Mouse (Mus musculus) hindbrain, embryonic 13.5 days (tissue): ENCODE data around the gene Lrmda. TPM values are rescaled to one million over a fixed set of nuclear protein-coding genes. Genes with fewer than 3 reads are reported as not detected.

ENCODE experiments used
- ATAC-seq: fragments of 200-750 bp; cut with Nextera tagmentation; 2 replicates; pipeline ENCODE4 v1.8.0; 2017; ENCODE audit warnings: moderate TSS enrichment; ENCODE audit not compliant: low FRiP score
- H3K27ac ChIP-seq: fragments of 300-500 bp; sonication (generic); 2 replicates; pipeline ENCODE4 v1.5.1; 2015; ENCODE audit warnings: inconsistent platforms, mild to moderate bottlenecking, moderate library complexity
- H3K27me3 ChIP-seq: fragments of 300-500 bp; sonication (generic); 2 replicates; pipeline ENCODE4 v1.6.1; 2015; ENCODE audit warnings: mild to moderate bottlenecking, inconsistent platforms
- H3K36me3 ChIP-seq: fragments of 300-500 bp; sonication (generic); 2 replicates; pipeline ENCODE4 v1.6.1; 2015; ENCODE audit warnings: mild to moderate bottlenecking, inconsistent platforms
- H3K4me1 ChIP-seq: fragments of 300-500 bp; sonication (generic); replicated peaks from 2 replicates; pipeline ENCODE4 v1.6.1; 2015; ENCODE audit warnings: inconsistent platforms
- H3K4me2 ChIP-seq: fragments of 300-500 bp; sonication (generic); 2 replicates; pipeline ENCODE4 v1.6.1; 2015; ENCODE audit warnings: inconsistent platforms, mild to moderate bottlenecking, moderate library complexity
- H3K4me3 ChIP-seq: fragments of 300-500 bp; sonication (generic); 2 replicates; pipeline ENCODE4 v1.5.1; 2015; ENCODE audit warnings: mild to moderate bottlenecking, inconsistent platforms
- H3K9ac ChIP-seq: fragments of 300-500 bp; sonication (generic); 2 replicates; pipeline ENCODE4 v1.6.1; 2015; ENCODE audit warnings: mild to moderate bottlenecking, inconsistent platforms
- H3K9me3 ChIP-seq: fragments of 300-500 bp; sonication (generic); 2 replicates; pipeline ENCODE4 v1.6.1; 2016; ENCODE audit warnings: inconsistent platforms
- WGBS: fragments of 180-500 bp; shearing (Covaris S2); methylation state at CpG from one replicate; pipeline ENCODE4 v1.1.7; 2015; 5-methylcytosine and 5-hydroxymethylcytosine counted together
- polyA plus RNA-seq: library from polyadenylated mRNA; unstranded; fragments of >200 nt; fragmentation: Nextera tagmentation; extraction: Ambion mirVana; gene quantifications from 2 replicates; pipeline ENCODE4 v1.2.1, GENCODE M21; 2015

Gene Lrmda
- polyA plus RNA-seq, 1 experiment from 2014 or later, result 0.16 TPM

DNA sequence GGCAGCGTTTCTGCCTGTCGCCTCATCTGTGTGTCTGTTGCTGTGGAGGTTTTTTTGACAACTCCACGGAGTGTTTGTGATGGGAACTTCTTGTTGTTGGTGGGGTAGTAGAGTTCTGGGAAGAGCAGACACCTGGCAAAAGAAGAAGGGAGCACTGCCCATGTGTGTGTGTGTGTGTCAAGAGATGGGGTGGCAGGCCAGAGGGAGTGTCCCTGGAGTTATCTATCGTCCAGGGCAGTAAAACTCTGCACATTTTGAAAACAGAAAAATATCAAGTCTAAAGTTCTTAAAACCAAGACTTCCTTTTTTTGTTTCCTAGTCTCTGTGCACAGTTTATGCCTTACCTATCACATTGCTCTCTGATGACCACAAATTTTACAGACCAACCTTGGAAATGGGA lies 165.9 kb downstream of the Lrmda start:
- H3K9ac ChIP-seq, result no peak overlapping the region
- WGBS, result 88% methylated on average over 4 of the region's 4 CpGs
- H3K9me3 ChIP-seq, result no peaks in the 10 kb centered on the region
- no peaks in the 10 kb centered on the region for H3K36me3 ChIP-seq
- peaks cover 8% of the 10 kb centered on the region for H3K4me1 ChIP-seq
- ATAC-seq, result no peak
- no peak overlapping the region for H3K4me3 ChIP-seq
- H3K27me3 ChIP-seq, result no peaks in the 10 kb centered on the region
- H3K4me2 ChIP-seq, result no peak overlapping the region
- no peak overlapping the region for H3K27ac ChIP-seq

DNA sequence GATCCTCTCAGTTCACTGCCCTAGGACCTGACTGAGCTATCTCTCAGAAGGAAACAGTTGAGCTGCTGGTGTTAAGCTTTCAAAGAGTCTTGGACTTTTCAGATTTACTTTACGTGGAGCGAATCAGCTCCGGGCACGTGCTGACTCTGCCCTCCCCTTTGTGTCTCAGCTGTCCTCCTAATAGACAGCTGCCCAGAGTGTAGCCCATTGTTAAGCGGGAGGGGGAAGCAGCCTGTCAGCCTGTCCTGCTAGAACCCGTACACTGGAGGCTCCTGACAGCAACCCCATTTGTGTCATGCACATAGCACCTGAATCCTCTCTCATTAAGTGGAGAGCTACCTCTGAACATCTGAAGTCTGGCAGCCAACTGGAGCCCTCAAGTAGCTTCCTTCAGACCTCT lies 170.6 kb downstream of the Lrmda start:
- Histone ChIP-seq H3K27me3 (no peaks in the 10 kb centered on the region), H3K9ac (no peak overlapping the region), H3K36me3 (no peaks in the 10 kb centered on the region), H3K9me3 (no peaks in the 10 kb centered on the region), H3K27ac (no peak overlapping the region), H3K4me3 (no peak overlapping the region), H3K4me2 (no peak overlapping the region), H3K4me1 (peaks cover 16% of the 10 kb centered on the region)
- no peak for ATAC-seq
- 29% methylated on average over 6 of the region's 6 CpGs for WGBS

DNA sequence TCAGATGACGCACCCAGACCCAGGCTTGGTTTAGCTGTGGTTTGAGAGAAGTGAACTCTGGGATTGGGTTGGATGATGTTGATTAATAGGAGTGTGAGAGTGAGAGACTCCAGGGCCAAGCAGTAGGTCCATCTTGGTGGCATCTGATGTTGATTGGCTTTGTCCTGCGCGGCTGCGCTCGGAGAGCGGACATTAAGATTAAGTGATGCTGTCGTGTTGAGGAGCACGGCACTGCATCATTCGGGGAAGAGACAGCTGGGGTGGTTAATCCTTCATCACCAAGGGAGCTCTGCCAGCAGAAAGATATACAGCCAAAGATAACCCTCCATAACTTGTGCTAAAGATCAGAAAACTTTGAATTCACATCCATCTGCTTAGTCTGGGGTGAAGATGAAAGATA lies 172.7 kb downstream of the Lrmda start:
- H3K9me3 ChIP-seq, result no peaks in the 10 kb centered on the region
- ATAC-seq, result 0 out of 2 replicates have a peak, but pooled peaks have one; percentile 68
- peaks cover 16% of the 10 kb centered on the region for H3K4me1 ChIP-seq
- H3K9ac ChIP-seq, result no peak overlapping the region
- no peaks in the 10 kb centered on the region for H3K36me3 ChIP-seq
- H3K27ac ChIP-seq, result no peak overlapping the region
- H3K4me2 ChIP-seq, result no peak overlapping the region
- no peaks in the 10 kb centered on the region for H3K27me3 ChIP-seq
- 63% methylated on average over 9 of the region's 9 CpGs for WGBS
- no peak overlapping the region for H3K4me3 ChIP-seq

DNA sequence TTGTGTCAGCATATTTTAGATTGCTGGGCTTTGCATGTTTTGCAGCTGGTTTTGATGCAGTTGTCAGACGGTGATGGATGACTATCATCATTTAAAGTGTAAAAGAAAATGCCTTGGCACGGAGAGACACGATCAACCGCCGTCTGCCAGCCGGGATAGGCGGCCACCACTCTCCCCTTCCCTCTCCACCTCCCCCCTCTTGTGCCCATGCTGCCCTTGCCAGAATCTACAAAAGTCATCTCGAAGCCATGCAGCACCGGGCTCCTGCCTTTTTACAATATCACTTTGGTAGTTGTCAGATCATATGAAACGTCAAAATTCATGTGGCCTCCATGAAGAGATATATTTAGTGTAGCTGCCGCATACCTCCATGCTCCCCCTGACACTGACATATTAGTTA lies 178.5 kb downstream of the Lrmda start:
- no peak; the same call in 1 of the 2 replicates for ATAC-seq

DNA sequence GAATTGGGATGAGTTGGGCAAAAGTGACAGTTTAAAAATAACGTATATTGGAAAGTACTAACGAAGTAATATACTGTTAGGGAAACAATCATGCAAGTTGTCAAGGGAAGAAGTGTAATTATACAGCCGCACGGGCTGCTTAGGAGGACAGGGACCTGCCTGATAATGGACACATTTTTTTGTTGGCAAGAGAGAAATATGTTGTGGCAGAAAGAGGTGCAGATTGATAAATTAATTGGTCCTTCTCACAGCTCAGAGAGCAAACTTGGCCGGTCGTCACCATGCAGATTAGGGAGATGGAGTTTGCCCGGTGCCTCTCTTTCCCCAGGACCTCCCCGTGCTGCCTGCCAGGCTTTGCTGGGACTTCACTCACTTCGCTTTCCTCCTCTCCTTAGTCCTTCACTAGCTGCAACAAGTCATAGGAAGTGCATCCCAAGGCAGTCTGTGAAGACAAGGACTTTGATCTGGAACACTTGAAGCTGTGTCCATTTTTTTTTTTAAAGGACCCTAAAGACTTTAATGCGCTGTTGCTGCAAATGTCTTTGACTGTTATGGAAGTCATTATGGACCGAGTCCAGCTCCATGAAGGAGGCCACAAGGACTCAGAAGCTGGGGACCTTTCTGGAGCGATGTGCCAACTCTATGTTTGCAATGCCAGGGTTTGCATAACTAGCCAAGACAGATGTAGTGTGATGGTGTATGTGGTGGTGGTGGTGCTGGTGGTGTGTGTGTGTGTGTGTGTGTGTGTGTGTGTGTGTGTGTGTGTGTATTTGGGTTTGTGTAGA lies 179.3 kb downstream of the Lrmda start:
- Histone ChIP-seq H3K4me3 (no peak overlapping the region), H3K9ac (no peak overlapping the region), H3K4me1 (peaks cover 17% of the 10 kb centered on the region), H3K9me3 (no peaks in the 10 kb centered on the region), H3K4me2 (no peak overlapping the region), H3K27me3 (no peaks in the 10 kb centered on the region), H3K36me3 (no peaks in the 10 kb centered on the region), H3K27ac (no peak overlapping the region)
- 63% methylated on average over 12 of the region's 12 CpGs for WGBS
- ATAC-seq, result no peak

More for the DNA sequence above, 178.5 kb downstream of the Lrmda start:
- WGBS, result 39% methylated on average over 11 of the region's 11 CpGs
- Histone ChIP-seq H3K9me3 (no peaks in the 10 kb centered on the region), H3K4me1 (peaks cover 17% of the 10 kb centered on the region), H3K9ac (no peak overlapping the region), H3K27ac (0 out of 2 replicates have a peak overlapping the region, but pooled peaks have one; percentile 48), H3K4me3 (no peak overlapping the region), H3K4me2 (no peak overlapping the region), H3K27me3 (no peaks in the 10 kb centered on the region), H3K36me3 (no peaks in the 10 kb centered on the region)

DNA sequence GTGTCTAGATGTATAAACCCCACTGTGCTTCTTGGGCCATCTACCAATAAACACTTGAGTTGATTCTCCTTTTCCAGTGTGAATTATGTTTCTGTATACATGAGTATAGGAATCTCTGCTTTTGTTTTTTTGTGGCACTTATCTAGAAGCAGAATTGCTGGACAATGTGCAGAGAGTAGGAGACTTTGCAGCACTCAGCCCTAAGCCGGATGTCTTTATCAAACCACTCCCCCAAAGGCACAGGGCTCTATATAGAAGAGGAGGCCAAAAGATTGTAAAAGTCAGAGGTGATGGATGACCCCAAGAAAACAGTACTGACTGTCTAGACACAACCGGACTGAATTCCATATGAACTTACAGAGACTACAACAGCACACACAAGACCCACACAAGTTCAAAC lies 182.2 kb downstream of the Lrmda start:
- no peak overlapping the region for H3K27ac ChIP-seq
- no peak overlapping the region for H3K4me2 ChIP-seq
- WGBS, result 65% methylated on average over 2 of the region's 2 CpGs
- H3K4me3 ChIP-seq, result no peak overlapping the region
- no peaks in the 10 kb centered on the region for H3K9me3 ChIP-seq
- peaks cover 17% of the 10 kb centered on the region for H3K4me1 ChIP-seq
- no peaks in the 10 kb centered on the region for H3K36me3 ChIP-seq
- 0 out of 2 replicates have a peak, but pooled peaks cover 4% of the 10 kb centered on the region for H3K27me3 ChIP-seq
- ATAC-seq, result no peak
- H3K9ac ChIP-seq, result no peak overlapping the region

DNA sequence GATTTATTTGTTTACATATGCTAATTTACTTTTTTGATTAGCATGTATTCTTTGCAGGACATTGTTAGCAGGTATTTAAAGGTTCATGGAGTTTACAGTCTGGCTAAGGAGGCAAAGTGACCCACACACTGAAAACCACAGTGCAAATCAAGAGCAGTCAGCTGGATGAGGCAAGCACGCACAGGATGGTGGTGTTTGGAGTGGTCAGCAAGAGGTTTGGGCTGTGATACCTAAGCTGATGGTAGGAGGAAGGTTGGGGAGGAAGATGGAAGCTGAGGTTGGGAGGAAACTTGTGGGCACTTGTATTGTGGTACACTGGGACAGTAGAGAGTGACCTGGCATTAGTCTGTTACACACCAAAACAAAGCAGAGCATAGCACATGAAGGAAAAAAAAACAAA lies 191.1 kb downstream of the Lrmda start:
- no peak for ATAC-seq

DNA sequence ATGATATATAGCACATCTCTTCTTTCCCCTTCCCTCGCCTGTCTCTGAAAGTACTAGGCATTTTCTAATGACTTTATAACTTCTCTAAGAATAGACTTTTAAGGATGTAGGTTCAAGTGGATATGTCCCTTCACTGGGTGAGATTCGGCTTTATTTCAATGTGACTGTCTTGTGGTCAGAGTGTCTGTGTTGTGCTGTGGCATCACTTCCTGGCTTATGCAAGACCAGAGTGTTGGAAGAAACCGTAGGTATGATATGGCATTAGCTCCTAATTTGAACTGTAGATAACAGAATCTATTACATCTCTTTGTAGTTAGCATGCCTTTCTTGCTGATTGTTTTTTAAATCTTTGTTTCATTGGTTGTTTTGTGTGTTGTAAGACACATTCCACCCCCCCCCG lies 198.7 kb downstream of the Lrmda start:
- Histone ChIP-seq H3K4me2 (no peak overlapping the region), H3K36me3 (no peaks in the 10 kb centered on the region), H3K4me1 (peaks cover 7% of the 10 kb centered on the region), H3K9ac (no peak overlapping the region), H3K9me3 (peaks cover 7% of the 10 kb centered on the region; the same call in 1 of the 2 replicates), H3K27ac (no peak overlapping the region), H3K27me3 (0 out of 2 replicates have a peak, but pooled peaks cover 3% of the 10 kb centered on the region), H3K4me3 (no peak overlapping the region)
- no peak for ATAC-seq
- 92% methylated on average over 4 of the region's 4 CpGs for WGBS

More for the DNA sequence above, 191.1 kb downstream of the Lrmda start:
- no peak overlapping the region for H3K9ac ChIP-seq
- 100% methylated on average over 1 of the region's 1 CpGs for WGBS
- H3K4me2 ChIP-seq, result no peak overlapping the region
- no peaks in the 10 kb centered on the region for H3K9me3 ChIP-seq
- H3K4me1 ChIP-seq, result peaks cover 11% of the 10 kb centered on the region
- H3K4me3 ChIP-seq, result no peak overlapping the region
- H3K27ac ChIP-seq, result no peak overlapping the region
- H3K27me3 ChIP-seq, result peaks cover 17% of the 10 kb centered on the region
- no peaks in the 10 kb centered on the region for H3K36me3 ChIP-seq

DNA sequence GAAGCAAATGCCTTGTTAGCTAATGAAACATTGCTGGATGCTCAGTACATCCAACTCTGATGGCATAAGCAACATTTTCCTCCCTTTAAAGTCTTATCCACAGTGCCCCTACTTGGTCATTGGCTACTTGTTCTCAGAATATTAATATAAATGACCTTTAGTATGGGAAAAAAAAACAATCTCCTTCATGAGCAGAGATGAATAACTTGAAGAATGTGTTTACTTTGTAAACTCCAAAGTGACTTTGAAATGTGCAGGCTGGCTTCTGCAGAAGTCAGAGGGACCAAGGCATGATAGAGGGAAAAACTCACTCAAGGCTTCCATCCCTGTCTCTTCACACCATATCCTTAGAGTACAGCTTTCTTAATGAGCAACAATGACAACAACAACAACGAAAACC lies 202.5 kb downstream of the Lrmda start:
- H3K36me3 ChIP-seq, result no peaks in the 10 kb centered on the region
- no peak overlapping the region for H3K9ac ChIP-seq
- ATAC-seq, result no peak
- no peak overlapping the region for H3K4me3 ChIP-seq
- no peaks in the 10 kb centered on the region for H3K27me3 ChIP-seq
- 84% methylated on average over 1 of the region's 1 CpGs for WGBS
- H3K27ac ChIP-seq, result no peak overlapping the region
- no peak overlapping the region for H3K4me2 ChIP-seq
- H3K9me3 ChIP-seq, result peaks cover 7% of the 10 kb centered on the region; the same call in 1 of the 2 replicates
- H3K4me1 ChIP-seq, result no peaks in the 10 kb centered on the region

DNA sequence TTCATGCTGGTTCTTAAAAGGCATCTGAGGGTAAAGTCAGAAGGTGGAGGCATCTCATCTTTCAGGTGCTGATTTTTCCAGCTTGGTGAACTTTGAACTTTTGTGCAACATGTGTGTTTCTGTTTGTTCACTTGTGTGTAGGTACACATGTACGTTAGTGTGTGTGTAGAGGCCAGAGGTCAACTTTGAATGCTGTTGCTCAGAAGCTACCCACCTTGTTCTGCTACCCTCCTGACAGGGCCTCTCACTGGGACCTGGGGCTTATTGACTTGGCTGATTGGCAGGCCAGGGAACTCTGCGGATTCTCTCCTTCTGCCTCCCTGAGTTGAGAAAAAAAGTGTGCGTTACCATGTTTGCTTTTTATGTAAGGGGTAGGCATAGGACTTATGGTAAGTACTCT lies 203.1 kb downstream of the Lrmda start:
- peaks cover 7% of the 10 kb centered on the region; the same call in 1 of the 2 replicates for H3K9me3 ChIP-seq
- no peak overlapping the region for H3K27ac ChIP-seq
- no peak overlapping the region for H3K9ac ChIP-seq
- no peak overlapping the region for H3K4me2 ChIP-seq
- H3K27me3 ChIP-seq, result no peaks in the 10 kb centered on the region
- H3K36me3 ChIP-seq, result no peaks in the 10 kb centered on the region
- no peaks in the 10 kb centered on the region for H3K4me1 ChIP-seq
- ATAC-seq, result no peak
- WGBS, result 91% methylated on average over 3 of the region's 3 CpGs
- H3K4me3 ChIP-seq, result no peak overlapping the region

DNA sequence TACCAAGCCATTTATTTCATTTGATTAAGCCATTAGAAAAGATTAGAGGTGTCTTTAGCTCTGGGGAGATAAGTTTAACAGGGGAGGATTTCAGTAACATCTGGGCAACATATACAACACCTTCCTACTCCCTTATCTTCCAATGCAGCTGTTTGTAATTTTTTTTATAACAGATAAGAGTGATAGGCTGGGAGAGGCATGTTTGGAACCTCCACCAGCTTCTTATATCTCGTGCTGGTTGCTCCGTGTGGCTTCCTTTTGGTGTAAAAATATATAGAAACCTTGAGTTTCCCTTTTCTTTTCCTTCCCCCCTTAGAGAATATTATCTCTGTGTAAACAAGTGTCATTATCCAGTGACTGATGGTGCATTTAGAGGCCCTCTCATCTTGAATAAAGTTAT lies 206.7 kb downstream of the Lrmda start:
- no peak overlapping the region for H3K4me2 ChIP-seq
- H3K27me3 ChIP-seq, result no peaks in the 10 kb centered on the region
- WGBS, result 85% methylated on average over 2 of the region's 2 CpGs
- H3K4me1 ChIP-seq, result no peaks in the 10 kb centered on the region
- no peaks in the 10 kb centered on the region for H3K36me3 ChIP-seq
- no peaks in the 10 kb centered on the region for H3K9me3 ChIP-seq
- H3K4me3 ChIP-seq, result no peak overlapping the region
- no peak overlapping the region for H3K9ac ChIP-seq
- H3K27ac ChIP-seq, result no peak overlapping the region
- no peak for ATAC-seq

DNA sequence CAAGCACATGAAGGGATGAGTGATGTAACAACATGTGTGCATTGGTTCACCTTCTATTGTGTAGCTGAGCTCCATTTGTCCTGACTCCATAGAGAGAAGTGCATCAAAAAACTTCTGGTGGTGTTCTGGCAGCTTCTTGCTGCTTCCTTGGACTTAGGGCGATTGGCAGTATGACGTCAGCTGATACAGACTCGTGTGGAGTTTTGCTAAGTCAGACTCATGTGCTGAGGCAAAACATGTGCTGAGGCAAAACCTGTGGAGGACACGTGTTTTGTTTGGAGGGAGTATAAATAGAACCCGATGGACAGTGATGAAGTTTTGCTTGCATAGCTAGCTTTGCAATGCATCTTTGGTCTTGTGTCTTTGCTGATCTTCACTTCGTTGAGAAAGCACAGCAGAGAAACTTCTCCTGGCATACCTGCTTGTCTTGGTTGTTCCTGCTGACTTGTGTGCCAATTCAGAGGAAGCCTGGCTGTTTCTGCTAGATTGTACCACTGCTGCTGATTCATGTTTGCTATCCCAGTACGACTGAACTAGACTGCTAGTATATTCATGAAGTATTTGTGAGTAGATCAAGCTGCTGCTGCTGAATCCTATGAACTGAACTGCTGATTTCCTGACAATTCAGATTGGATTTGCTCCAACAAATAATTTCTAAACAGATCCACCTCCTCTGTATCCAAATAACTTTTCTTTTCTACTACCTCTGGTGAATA lies 208.9 kb downstream of the Lrmda start:
- no peak overlapping the region for H3K27ac ChIP-seq
- H3K4me3 ChIP-seq, result no peak overlapping the region
- no peak for ATAC-seq
- H3K9me3 ChIP-seq, result no peaks in the 10 kb centered on the region
- no peak overlapping the region for H3K9ac ChIP-seq
- no peaks in the 10 kb centered on the region for H3K27me3 ChIP-seq
- 89% methylated on average over 7 of the region's 7 CpGs for WGBS
- no peak overlapping the region for H3K4me2 ChIP-seq
- H3K36me3 ChIP-seq, result no peaks in the 10 kb centered on the region
- no peaks in the 10 kb centered on the region for H3K4me1 ChIP-seq
